In the genomic region with DNA sequence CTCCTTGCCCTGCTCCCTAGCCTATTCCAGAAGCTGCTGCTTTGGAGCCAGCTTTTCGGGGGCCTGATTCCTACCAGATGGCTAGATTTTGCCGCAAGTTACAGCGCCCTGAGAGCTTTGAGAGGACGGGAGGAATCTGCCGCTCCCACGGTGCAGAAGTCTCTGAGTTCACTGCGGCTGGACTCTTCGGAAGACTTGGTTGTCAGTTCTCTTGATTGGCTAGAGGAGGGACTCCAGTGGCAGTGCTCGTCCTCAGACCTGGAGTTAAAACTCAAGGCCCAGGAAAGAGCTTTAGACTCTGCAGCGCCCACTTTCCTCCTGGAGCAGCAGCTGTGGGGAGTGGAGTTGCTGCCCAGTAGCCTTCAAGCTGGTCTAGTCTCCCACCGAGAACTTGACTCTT, we compare ENCODE assay signal across 7 mouse cellular contexts. TPM values are rescaled to one million over a fixed set of nuclear protein-coding genes. Genes with fewer than 3 reads are reported as not detected.
DNase-seq lines count a peak whose midpoint lies in the region; ATAC-seq and TF ChIP-seq lines count a peak whose summit lies in the region.

No protein-coding gene starts in this region.

- WGBS in hindbrain, embryonic 10.5 days = 0% methylated on average over 11 of the region's 11 CpGs
- under 1% methylated on average over 11 of the region's 11 CpGs for WGBS in limb, embryonic 15.5 days
- WGBS in neural tube, embryonic 13.5 days = 1% methylated on average over 11 of the region's 11 CpGs

- no peak for ATAC-seq in limb, embryonic 15.5 days (ENCODE audit: insufficient number of reproducible peaks, low FRiP score, low TSS enrichment, low read depth)
- ATAC-seq in neural tube, embryonic 13.5 days (ENCODE audit: low read depth) = no peak
- no peak for ATAC-seq in megakaryocyte-erythroid progenitor cell, adult 5-6 weeks (replicated peaks; ENCODE audit: low FRiP score, low TSS enrichment, poor library complexity, severe bottlenecking)

- peak overlapping the region; percentile 94 for H3K4me3 ChIP-seq in testis, adult 2 months (ENCODE audit: control insufficient read depth, low read depth, low read length)
- H3K4me3 ChIP-seq in hindbrain, embryonic 10.5 days = peak overlapping the region; percentile 94
- H3K4me3 ChIP-seq in limb, embryonic 15.5 days = peak overlapping the region; percentile 94
- H3K4me3 ChIP-seq in neural tube, embryonic 13.5 days = peak overlapping the region; percentile 91

- no peaks in the 10 kb centered on the region for H3K9me3 ChIP-seq in hindbrain, embryonic 10.5 days
- H3K9me3 ChIP-seq in limb, embryonic 15.5 days = no peaks in the 10 kb centered on the region
- no peaks in the 10 kb centered on the region for H3K9me3 ChIP-seq in neural tube, embryonic 13.5 days

- TF ChIP-seq CTCF in testis, adult 2 months (IDR thresholded peaks at IDR 0.05; ENCODE audit: control insufficient read depth, insufficient read depth, insufficient replicate concordance, low read depth, low read length) = no peak

- peak overlapping the region; percentile 91 for H3K9ac ChIP-seq in limb, embryonic 15.5 days
- peak overlapping the region; percentile 97 for H3K9ac ChIP-seq in neural tube, embryonic 13.5 days

- no peaks in the 10 kb centered on the region for H3K27me3 ChIP-seq in testis, adult 2 months (ENCODE audit: control insufficient read depth, insufficient read depth, low read length)
- H3K27me3 ChIP-seq in hindbrain, embryonic 10.5 days (ENCODE audit: insufficient read depth, poor library complexity, severe bottlenecking) = no peaks in the 10 kb centered on the region
- H3K27me3 ChIP-seq in limb, embryonic 15.5 days = no peaks in the 10 kb centered on the region
- H3K27me3 ChIP-seq in neural tube, embryonic 13.5 days = no peaks in the 10 kb centered on the region

- no peak for TF ChIP-seq POLR2A in testis, adult 2 months (IDR thresholded peaks at IDR 0.05; ENCODE audit: control insufficient read depth, low read depth, low read length)

- H3K4me2 ChIP-seq in limb, embryonic 15.5 days = peak overlapping the region; percentile 90
- peak overlapping the region; percentile 97 for H3K4me2 ChIP-seq in neural tube, embryonic 13.5 days

- H3K36me3 ChIP-seq in testis, adult 2 months (ENCODE audit: control insufficient read depth, insufficient read depth, low read length) = peaks cover 4% of the 10 kb centered on the region; the same call in 1 of the 2 replicates
- peaks cover 43% of the 10 kb centered on the region for H3K36me3 ChIP-seq in hindbrain, embryonic 10.5 days
- peaks cover 5% of the 10 kb centered on the region for H3K36me3 ChIP-seq in limb, embryonic 15.5 days
- peaks cover 14% of the 10 kb centered on the region for H3K36me3 ChIP-seq in neural tube, embryonic 13.5 days

- H3K4me1 ChIP-seq in testis, adult 2 months (ENCODE audit: control insufficient read depth, insufficient read depth, low read length) = peaks cover 6% of the 10 kb centered on the region
- peaks cover 64% of the 10 kb centered on the region for H3K4me1 ChIP-seq in hindbrain, embryonic 10.5 days (replicated peaks)
- peaks cover 39% of the 10 kb centered on the region for H3K4me1 ChIP-seq in limb, embryonic 15.5 days
- peaks cover 61% of the 10 kb centered on the region for H3K4me1 ChIP-seq in neural tube, embryonic 13.5 days (replicated peaks)

- H3K27ac ChIP-seq in testis, adult 2 months (ENCODE audit: control insufficient read depth, insufficient read depth, low read depth, low read length) = peak overlapping the region; percentile 92
- peak overlapping the region; percentile 98 for H3K27ac ChIP-seq in hindbrain, embryonic 10.5 days
- peak overlapping the region; percentile 97 for H3K27ac ChIP-seq in limb, embryonic 15.5 days
- peak overlapping the region; percentile 97 for H3K27ac ChIP-seq in neural tube, embryonic 13.5 days (replicated peaks)

- no peak for DNase-seq in testis, postnatal 10 days (ENCODE audit: low spot score)
- DNase-seq in c-Kit-negative CD71-positive TER-119-positive erythroid progenitor cells, embryonic 14.5 days (ENCODE audit: low read depth, low spot score) = peak; percentile 36
- peak; percentile 25 for DNase-seq in hindbrain, embryonic 10.5 days (ENCODE audit: low spot score)

RNA-seq across cellular contexts. Expression of gene Ppp1r15b, which starts 1.0 kb away (rescaled TPM):
- 11.1 and 11.8 TPM in 2 replicates for polyA plus RNA-seq in testis, adult 2 months (2012; rRNA removed)
- polyA plus RNA-seq in hindbrain, embryonic 10.5 days (2016; fragmentation: Nextera tagmentation; extraction: Ambion mirVana) = 46.2 and 54.6 TPM in 2 replicates
- polyA plus RNA-seq in limb, embryonic 15.5 days (2015; fragmentation: Nextera tagmentation; extraction: Ambion mirVana) = 34.5 and 36.6 TPM in 2 replicates
- 27.8 and 30.8 TPM in 2 replicates for polyA plus RNA-seq in neural tube, embryonic 13.5 days (2015; fragmentation: Nextera tagmentation; extraction: Ambion mirVana)
- 73.9 and 82.5 TPM in 2 replicates for total RNA-seq in megakaryocyte-erythroid progenitor cell, adult 5-6 weeks (2014; fragmentation: Nextera tagmentation)
- total RNA-seq in megakaryocyte-erythroid progenitor cell, adult 5-6 weeks (2017) = 116 TPM in 2 replicates

RNA-seq across cellular contexts. Expression of gene Plekha6, which starts 32.1 kb away (rescaled TPM):
- polyA plus RNA-seq in testis, adult 2 months (2012; rRNA removed) = 97.1 and 110 TPM in 2 replicates
- 8.8 and 17.4 TPM in 2 replicates for polyA plus RNA-seq in hindbrain, embryonic 10.5 days (2016; fragmentation: Nextera tagmentation; extraction: Ambion mirVana)
- 3.9 and 4.6 TPM in 2 replicates for polyA plus RNA-seq in limb, embryonic 15.5 days (2015; fragmentation: Nextera tagmentation; extraction: Ambion mirVana)
- polyA plus RNA-seq in neural tube, embryonic 13.5 days (2015; fragmentation: Nextera tagmentation; extraction: Ambion mirVana) = 25.8 and 27.4 TPM in 2 replicates
- total RNA-seq in megakaryocyte-erythroid progenitor cell, adult 5-6 weeks (2014; fragmentation: Nextera tagmentation) = 15.7 and 18.6 TPM in 2 replicates
- total RNA-seq in megakaryocyte-erythroid progenitor cell, adult 5-6 weeks (2017) = 2.2 and 3.8 TPM in 2 replicates
